ENCODE assay signal across 18 mouse cellular contexts in the genomic region with DNA sequence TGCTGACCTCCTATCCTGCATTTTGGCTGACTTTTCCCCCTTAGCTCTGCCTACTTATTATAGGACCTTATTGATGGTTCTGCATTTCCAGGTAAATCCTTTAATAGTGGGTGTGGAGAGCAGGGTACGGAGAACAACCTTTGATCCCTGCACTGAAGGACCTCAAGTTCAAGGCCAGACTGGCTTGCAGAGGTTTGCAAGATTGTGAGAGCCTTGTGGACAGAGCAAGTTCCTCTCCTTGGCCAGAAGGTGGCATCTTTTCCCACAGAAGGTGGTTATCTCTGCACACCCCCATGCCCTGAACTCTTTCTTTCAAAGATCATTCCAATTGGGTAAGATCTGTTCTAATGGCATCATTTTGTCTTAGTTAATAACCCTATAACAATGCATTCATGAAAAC.
DNase-seq lines count a peak whose midpoint lies in the region; TF ChIP-seq lines count a peak whose summit lies in the region.
"Had no signal": no experiment of that assay in that cellular context is flagged by ENCODE, and none has a peak within 500 bp of the region (broad histone marks: within the 10 kb centered on the region; RNA-seq: fewer than 3 reads in every experiment).

No protein-coding gene starts in this region.

- H3K79me2 ChIP-seq in heart, adult 2 months (replicated peaks; ENCODE audit: control insufficient read depth, insufficient read depth, low read length) = no peaks in the 10 kb centered on the region
- no peaks in the 10 kb centered on the region for H3K79me2 ChIP-seq in liver, adult 2 months (ENCODE audit: control insufficient read depth, insufficient read depth, low read length)

- no peaks in the 10 kb centered on the region for H3K36me3 ChIP-seq in heart, adult 2 months (ENCODE audit: control insufficient read depth, insufficient read depth, low read length)
- H3K36me3 ChIP-seq in liver, adult 2 months (ENCODE audit: control insufficient read depth, insufficient read depth, low read length) = no peaks in the 10 kb centered on the region
- H3K36me3 ChIP-seq: heart, embryonic 15.5 days; hindbrain, embryonic 10.5 days; limb, embryonic 15.5 days; midbrain, embryonic 10.5 days; neural tube, embryonic 13.5 days had no signal

- H3K4me1 ChIP-seq in heart, adult 2 months (ENCODE audit: control insufficient read depth, insufficient read depth, low read length) = no peaks in the 10 kb centered on the region
- peaks cover 41% of the 10 kb centered on the region for H3K4me1 ChIP-seq in liver, adult 2 months (ENCODE audit: control insufficient read depth, insufficient read depth, low read length)
- H3K4me1 ChIP-seq: heart, embryonic 15.5 days; hindbrain, embryonic 10.5 days; limb, embryonic 15.5 days; midbrain, embryonic 10.5 days; neural tube, embryonic 13.5 days had no signal

- H3K27me3 ChIP-seq in heart, adult 2 months (ENCODE audit: control insufficient read depth, insufficient read depth, low read length) = no peaks in the 10 kb centered on the region
- no peaks in the 10 kb centered on the region for H3K27me3 ChIP-seq in liver, adult 2 months (ENCODE audit: control insufficient read depth, insufficient read depth, low read length)
- H3K27me3 ChIP-seq: heart, embryonic 15.5 days; limb, embryonic 15.5 days; neural tube, embryonic 13.5 days had no signal

- DNase-seq in heart, adult 2 months = no peak
- no peak for DNase-seq in heart, postnatal 14 days
- peak; percentile 76 for DNase-seq in liver, adult 2 months (ENCODE audit: extremely low read depth, low read depth, low spot score)
- DNase-seq in liver (no peak), 416B (ENCODE audit: low read depth) (peak; percentile 21), NIH3T3 (ENCODE audit: low read depth) (peak; percentile 3)
- no peak for DNase-seq in layer of hippocampus, adult 11-12 months (ENCODE audit: low spot score)
- no peak for DNase-seq in thymus, postnatal 36 days
- DNase-seq: cerebellum, adult 9-11 months; heart, adult 18-20 months; kidney, postnatal 4 days; layer of hippocampus, postnatal 36 days; lung, postnatal 4 days had no signal

- no peak overlapping the region for H3K27ac ChIP-seq in heart, adult 2 months
- H3K27ac ChIP-seq in liver, adult 2 months (replicated peaks; ENCODE audit: insufficient read depth, low read depth, low read length) = no peak overlapping the region
- H3K27ac ChIP-seq: heart, embryonic 15.5 days; hindbrain, embryonic 10.5 days; limb, embryonic 15.5 days; midbrain, embryonic 10.5 days; neural tube, embryonic 13.5 days had no signal

- TF ChIP-seq EP300 in heart, adult 2 months (IDR thresholded peaks at IDR 0.05; ENCODE audit: insufficient read depth, low read depth, low read length) = no peak

- no peak overlapping the region for H3K9ac ChIP-seq in heart, adult 2 months (ENCODE audit: low read depth, low read length)
- H3K9ac ChIP-seq in liver, adult 2 months (ENCODE audit: low read depth, low read length) = no peak overlapping the region
- H3K9ac ChIP-seq: heart, embryonic 15.5 days; limb, embryonic 15.5 days; neural tube, embryonic 13.5 days had no signal

- no peak for TF ChIP-seq POLR2A in heart, adult 2 months (IDR thresholded peaks at IDR 0.05; ENCODE audit: insufficient read depth, low read depth, low read length)
- TF ChIP-seq POLR2A in liver, adult 2 months (IDR thresholded peaks at IDR 0.05; ENCODE audit: extremely low read depth, insufficient read depth, low read length) = no peak

- WGBS in heart, adult 2 months = 80% methylated on average over 1 of the region's 1 CpGs
- WGBS in liver, adult 2 months = 17% methylated on average over 1 of the region's 1 CpGs

- TF ChIP-seq CTCF in heart, adult 2 months (IDR thresholded peaks at IDR 0.05) = peak; percentile 12; the same call in 1 of the 2 replicates
- peak; percentile 66 for TF ChIP-seq CTCF in liver, adult 2 months (IDR thresholded peaks at IDR 0.05; ENCODE audit: low read depth, low read length)

- intact Hi-C loops in heart, adult 2 months (cut with DNase I) = no loop called here
- intact Hi-C loops in heart, postnatal 14 days (cut with DNase I) = no loop called here

- no peak overlapping the region for H3K4me3 ChIP-seq in heart, adult 2 months
- no peak overlapping the region for H3K4me3 ChIP-seq in liver, adult 2 months (ENCODE audit: insufficient read depth, low read depth, low read length)
- H3K4me3 ChIP-seq: heart, embryonic 15.5 days; hindbrain, embryonic 10.5 days; limb, embryonic 15.5 days; midbrain, embryonic 10.5 days; neural tube, embryonic 13.5 days had no signal

Comparison
In these comparisons a context has a peak if more than half of its experiments do, and no peak if none do; other contexts are left out.
1. DNase-seq: peak in liver, adult 2 months (single experiment), 416B (single experiment) and NIH3T3 (single experiment); none in heart, adult 2 months (0 of 2), heart, postnatal 14 days (0 of 2), liver (single experiment), layer of hippocampus, adult 11-12 months (single experiment) and thymus, postnatal 36 days (0 of 2).